Mouse (Mus musculus) limb, embryonic 10.5 days (tissue): ENCODE measurements at regions not wholly inside any gene's neighbourhood (a gene's known extent, or its start where the extent isn't known, plus 50 kb on each side); places are given as distances from the start of the nearest gene placed in this dataset.

Source experiments
- DNase-seq: peaks from one replicate; pipeline ENCODE4 v3.0.0-alpha.2; 2017; ENCODE audit warnings: low spot score
- H3K27ac ChIP-seq: fragments of 300-500 bp; sonication (generic); 2 replicates; pipeline ENCODE4 v1.5.1; 2016; ENCODE audit warnings: mild to moderate bottlenecking
- H3K27me3 ChIP-seq: fragments of 300-500 bp; sonication (generic); 2 replicates; pipeline ENCODE4 v1.6.1; 2016; ENCODE audit warnings: low read depth, mild to moderate bottlenecking; ENCODE audit not compliant: poor library complexity, severe bottlenecking
- H3K36me3 ChIP-seq: fragments of 300-500 bp; sonication (generic); 2 replicates; pipeline ENCODE4 v1.6.1; 2016; ENCODE audit warnings: mild to moderate bottlenecking, moderate library complexity
- H3K4me1 ChIP-seq: fragments of 300-500 bp; sonication (generic); 2 replicates; pipeline ENCODE4 v1.6.1; 2016
- H3K4me3 ChIP-seq: fragments of 300-500 bp; sonication (generic); 2 replicates; pipeline ENCODE4 v1.5.1; 2016; ENCODE audit warnings: mild to moderate bottlenecking, moderate library complexity
- H3K9me3 ChIP-seq: fragments of 300-500 bp; sonication (generic); replicated peaks from 2 replicates; pipeline ENCODE4 v1.6.1; 2016; ENCODE audit warnings: mild to moderate bottlenecking
- WGBS: fragments of 180-500 bp; shearing (Covaris S2); methylation state at CpG from one replicate; pipeline ENCODE4 v1.1.7; 2016; 5-methylcytosine and 5-hydroxymethylcytosine counted together

GRCm38 (mm10) chr8:34756916-34757315 is 645.4 kb upstream of the Gm10131 start:
- H3K27me3 ChIP-seq, result no peaks in the 10 kb centered on the region
- 97% methylated on average over 2 of the region's 2 CpGs for WGBS
- no peak overlapping the region for H3K27ac ChIP-seq
- H3K9me3 ChIP-seq, result no peaks in the 10 kb centered on the region
- no peak for DNase-seq
- no peaks in the 10 kb centered on the region for H3K36me3 ChIP-seq
- no peak overlapping the region for H3K4me3 ChIP-seq
- peaks cover 10% of the 10 kb centered on the region for H3K4me1 ChIP-seq

GRCm38 (mm10) chr8:34756171-34756570 is 644.6 kb upstream of the Gm10131 start:
- no peak overlapping the region for H3K27ac ChIP-seq
- H3K9me3 ChIP-seq, result no peaks in the 10 kb centered on the region
- peaks cover 5% of the 10 kb centered on the region for H3K4me1 ChIP-seq
- H3K36me3 ChIP-seq, result no peaks in the 10 kb centered on the region
- WGBS, result 95% methylated on average over 4 of the region's 4 CpGs
- no peak for DNase-seq
- H3K27me3 ChIP-seq, result no peaks in the 10 kb centered on the region
- H3K4me3 ChIP-seq, result no peak overlapping the region

DNA sequence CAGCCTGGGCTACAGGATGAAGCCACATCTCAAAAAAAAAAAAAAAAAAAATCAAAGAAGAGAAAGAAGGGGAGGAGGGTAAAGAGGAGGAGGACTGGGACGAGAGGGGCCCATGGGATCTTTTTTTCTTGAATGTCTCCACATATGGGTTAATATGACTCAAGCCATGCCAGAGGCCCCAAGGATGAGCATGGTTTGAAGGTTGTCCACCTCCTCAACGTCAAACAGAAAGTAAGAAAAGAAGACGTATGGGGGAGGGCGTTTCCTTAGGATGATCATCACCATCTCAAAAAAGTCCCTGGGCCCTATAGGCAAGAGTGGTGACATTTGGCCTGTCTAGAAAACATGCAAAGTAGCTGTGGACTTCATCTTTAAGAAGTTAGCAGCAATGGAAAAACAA is 643.9 kb upstream of the Gm10131 start:
- Histone ChIP-seq H3K9me3 (no peaks in the 10 kb centered on the region), H3K27me3 (no peaks in the 10 kb centered on the region), H3K4me3 (no peak overlapping the region), H3K36me3 (no peaks in the 10 kb centered on the region), H3K4me1 (0 out of 2 replicates have a peak, but pooled peaks cover under 1% of the 10 kb centered on the region), H3K27ac (no peak overlapping the region)
- WGBS, result 85% methylated on average over 4 of the region's 4 CpGs
- DNase-seq, result no peak

GRCm38 (mm10) chr8:34753046-34753445 is 641.5 kb upstream of the Gm10131 start:
- Histone ChIP-seq H3K36me3 (no peaks in the 10 kb centered on the region), H3K4me1 (no peaks in the 10 kb centered on the region), H3K9me3 (no peaks in the 10 kb centered on the region), H3K27me3 (no peaks in the 10 kb centered on the region), H3K27ac (no peak overlapping the region), H3K4me3 (no peak overlapping the region)
- WGBS, result 71% methylated on average over 10 of the region's 10 CpGs
- no peak for DNase-seq

GRCm38 (mm10) chr8:34748521-34748920 is 637.0 kb upstream of the Gm10131 start:
- Histone ChIP-seq H3K36me3 (no peaks in the 10 kb centered on the region), H3K27ac (no peak overlapping the region), H3K9me3 (no peaks in the 10 kb centered on the region), H3K27me3 (no peaks in the 10 kb centered on the region), H3K4me1 (no peaks in the 10 kb centered on the region), H3K4me3 (no peak overlapping the region)
- WGBS, result 71% methylated on average over 8 of the region's 8 CpGs
- DNase-seq, result no peak

- H3K9me3 ChIP-seq, result no peaks in the 10 kb centered on the region
- no peak overlapping the region for H3K27ac ChIP-seq
- DNase-seq, result no peak
- H3K4me3 ChIP-seq, result no peak overlapping the region
- H3K27me3 ChIP-seq, result no peaks in the 10 kb centered on the region
- WGBS, result 94% methylated on average over 7 of the region's 7 CpGs
- no peaks in the 10 kb centered on the region for H3K36me3 ChIP-seq
- H3K4me1 ChIP-seq, result no peaks in the 10 kb centered on the region
These were observed 634.2 kb upstream of the Gm10131 start for GRCm38 (mm10) chr8:34745706-34746105.

DNA sequence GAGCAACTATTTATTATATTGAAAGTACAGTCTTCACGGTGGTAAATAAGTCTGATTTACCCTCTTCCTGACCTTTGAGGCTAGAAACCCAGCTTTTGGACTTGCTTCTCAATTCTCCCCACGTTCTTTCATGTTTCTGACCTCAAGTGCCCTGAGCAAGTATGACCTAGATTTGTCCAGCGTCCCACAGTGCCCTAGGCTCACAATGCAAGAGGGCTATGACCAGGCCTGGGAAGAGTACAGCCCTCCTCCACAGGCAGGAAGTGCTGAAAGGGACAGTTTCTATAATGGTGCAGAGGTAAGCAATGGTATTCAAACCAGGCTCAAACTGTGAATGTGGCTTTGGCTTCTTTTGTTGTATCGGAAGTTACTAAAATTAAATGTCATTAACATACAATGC is 633.1 kb upstream of the Gm10131 start:
- H3K4me1 ChIP-seq, result no peaks in the 10 kb centered on the region
- no peak overlapping the region for H3K4me3 ChIP-seq
- 76% methylated on average over 4 of the region's 4 CpGs for WGBS
- H3K27me3 ChIP-seq, result no peaks in the 10 kb centered on the region
- no peaks in the 10 kb centered on the region for H3K9me3 ChIP-seq
- H3K36me3 ChIP-seq, result no peaks in the 10 kb centered on the region
- DNase-seq, result no peak
- H3K27ac ChIP-seq, result no peak overlapping the region

GRCm38 (mm10) chr8:34744179-34744578 is 632.6 kb upstream of the Gm10131 start:
- DNase-seq, result no peak
- no peak overlapping the region for H3K4me3 ChIP-seq

DNA sequence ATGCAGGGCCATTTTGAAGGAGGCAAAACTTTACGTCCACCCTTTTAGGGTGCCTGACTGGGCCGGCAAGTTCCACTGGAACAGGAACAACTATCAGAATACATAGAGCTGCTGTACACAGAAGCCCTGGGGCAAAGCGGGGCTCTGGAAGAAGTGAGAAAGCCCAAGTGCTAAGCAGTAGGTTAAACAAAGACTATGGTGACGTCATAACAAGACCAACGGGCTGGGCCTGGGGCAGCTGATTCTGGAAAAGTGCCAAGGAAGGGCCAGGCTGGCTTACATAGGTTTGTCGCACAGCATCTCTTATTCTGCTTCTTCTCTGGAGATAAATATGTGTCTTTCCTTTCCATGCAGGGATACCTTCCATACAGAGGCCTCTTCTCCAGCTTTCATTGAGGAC is 631.6 kb upstream of the Gm10131 start:
- Histone ChIP-seq H3K27ac (no peak overlapping the region), H3K27me3 (no peaks in the 10 kb centered on the region), H3K36me3 (no peaks in the 10 kb centered on the region), H3K4me3 (no peak overlapping the region), H3K4me1 (no peaks in the 10 kb centered on the region), H3K9me3 (no peaks in the 10 kb centered on the region)
- WGBS, result 75% methylated on average over 6 of the region's 6 CpGs
- no peak for DNase-seq

More at GRCm38 (mm10) chr8:34744179-34744578, 632.6 kb upstream of the Gm10131 start:
- Histone ChIP-seq H3K27ac (no peak overlapping the region), H3K9me3 (no peaks in the 10 kb centered on the region), H3K36me3 (no peaks in the 10 kb centered on the region), H3K4me1 (no peaks in the 10 kb centered on the region), H3K27me3 (no peaks in the 10 kb centered on the region)

- no peak for DNase-seq
- Histone ChIP-seq H3K27me3 (no peaks in the 10 kb centered on the region), H3K9me3 (no peaks in the 10 kb centered on the region), H3K27ac (no peak overlapping the region), H3K4me1 (no peaks in the 10 kb centered on the region), H3K4me3 (no peak overlapping the region), H3K36me3 (no peaks in the 10 kb centered on the region)
- WGBS, result 81% methylated on average over 10 of the region's 10 CpGs
These were observed 629.3 kb upstream of the Gm10131 start for GRCm38 (mm10) chr8:34740836-34741235.

DNA sequence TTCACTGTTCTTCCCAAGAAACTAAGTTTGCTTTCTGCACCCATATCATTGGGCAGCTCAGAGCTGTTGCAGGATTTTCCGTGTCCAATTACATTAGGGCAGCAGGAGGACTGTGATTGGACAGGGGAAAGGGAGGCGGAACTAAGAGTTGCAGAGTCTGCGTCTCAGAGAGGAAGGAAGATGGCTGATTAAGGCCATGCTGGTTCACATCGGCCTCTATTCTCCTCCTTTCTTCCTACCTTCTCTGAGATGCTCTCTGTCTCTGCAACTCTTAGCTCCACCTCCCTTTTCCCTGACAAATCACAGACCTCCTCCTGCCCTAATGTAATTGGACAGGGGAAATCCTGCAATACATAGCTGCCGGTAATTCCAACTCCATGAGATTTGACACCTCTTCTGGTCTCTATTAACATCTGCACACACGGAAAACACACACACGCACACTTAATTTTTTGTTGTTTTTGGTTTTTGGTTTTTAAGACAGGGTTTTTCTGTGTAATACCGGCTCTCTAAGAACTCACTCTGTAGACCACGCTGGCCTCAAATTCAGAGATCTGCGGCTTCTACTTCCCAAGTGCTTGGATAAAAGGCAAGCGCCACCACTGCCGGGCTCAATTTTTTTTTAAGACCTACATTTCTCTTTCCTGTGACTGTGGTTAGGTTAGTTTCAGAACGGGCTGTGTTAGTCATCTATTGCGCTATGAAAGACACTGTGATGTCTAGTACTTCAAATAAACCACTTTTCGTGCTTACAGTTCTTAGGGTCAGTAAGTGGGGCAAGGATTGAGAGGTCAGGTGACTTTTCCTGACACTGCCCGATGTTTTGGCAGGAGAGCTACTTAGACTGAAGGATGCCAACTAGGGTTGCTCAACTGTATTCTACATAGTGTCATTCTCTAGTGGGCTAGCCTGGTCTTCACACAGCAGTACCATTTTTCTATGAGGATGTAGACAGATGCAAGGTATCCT is 628.6 kb upstream of the Gm10131 start:
- Histone ChIP-seq H3K27ac (no peak overlapping the region), H3K27me3 (no peaks in the 10 kb centered on the region), H3K4me3 (no peak overlapping the region), H3K9me3 (no peaks in the 10 kb centered on the region), H3K36me3 (no peaks in the 10 kb centered on the region), H3K4me1 (no peaks in the 10 kb centered on the region)
- DNase-seq, result no peak
- 96% methylated on average over 16 of the region's 16 CpGs for WGBS

- no peaks in the 10 kb centered on the region; the same call in 1 of the 2 replicates for H3K27me3 ChIP-seq
- 84% methylated on average over 4 of the region's 4 CpGs for WGBS
- no peaks in the 10 kb centered on the region for H3K36me3 ChIP-seq
- no peak overlapping the region for H3K27ac ChIP-seq
- H3K9me3 ChIP-seq, result no peaks in the 10 kb centered on the region
- no peak overlapping the region for H3K4me3 ChIP-seq
- peaks cover 16% of the 10 kb centered on the region for H3K4me1 ChIP-seq
- no peak for DNase-seq
These were observed 624.7 kb upstream of the Gm10131 start for GRCm38 (mm10) chr8:34736214-34736613.

DNA sequence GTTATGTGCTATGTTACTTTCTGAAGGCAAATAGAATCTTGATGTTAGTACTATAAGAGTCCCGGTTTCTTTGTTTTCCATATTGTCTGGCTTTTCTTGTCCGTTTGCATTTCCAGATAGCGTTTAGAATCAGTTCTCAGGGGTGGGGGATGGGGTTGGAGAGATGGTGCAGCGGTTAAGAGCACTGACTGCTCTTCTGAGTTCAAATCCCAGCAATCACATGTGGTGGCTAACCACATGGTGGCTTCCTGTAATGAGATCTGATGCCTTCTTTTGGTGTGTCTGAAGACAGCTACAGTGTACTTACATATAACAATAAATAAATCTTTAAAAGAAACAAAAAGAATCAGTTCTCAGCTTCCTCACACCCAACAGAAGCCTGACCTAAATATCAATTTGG is 623.5 kb upstream of the Gm10131 start:
- no peaks in the 10 kb centered on the region; the same call in 1 of the 2 replicates for H3K27me3 ChIP-seq
- WGBS, result 88% methylated on average over 4 of the region's 4 CpGs

More for the DNA sequence above, 623.5 kb upstream of the Gm10131 start:
- Histone ChIP-seq H3K36me3 (no peaks in the 10 kb centered on the region), H3K27ac (no peak overlapping the region), H3K9me3 (no peaks in the 10 kb centered on the region), H3K4me1 (peaks cover 16% of the 10 kb centered on the region), H3K4me3 (no peak overlapping the region)
- DNase-seq, result no peak
